Mouse (Mus musculus) right cerebral cortex, adult 2 months (tissue): ENCODE measurements around the gene Sox6.
"Not testable (repeated sequence)": the region's sequence is repeated elsewhere in the genome, so short reads cannot be mapped to it uniquely, and the experiment has no call there.

Experiments used
- DNase-seq, 2 experiments: peaks; one replicate each; pipeline ENCODE4 v3.0.0; 2021 to 2022; ENCODE audit warnings: low spot score in 2 of 2

Sox6 gene

DNA sequence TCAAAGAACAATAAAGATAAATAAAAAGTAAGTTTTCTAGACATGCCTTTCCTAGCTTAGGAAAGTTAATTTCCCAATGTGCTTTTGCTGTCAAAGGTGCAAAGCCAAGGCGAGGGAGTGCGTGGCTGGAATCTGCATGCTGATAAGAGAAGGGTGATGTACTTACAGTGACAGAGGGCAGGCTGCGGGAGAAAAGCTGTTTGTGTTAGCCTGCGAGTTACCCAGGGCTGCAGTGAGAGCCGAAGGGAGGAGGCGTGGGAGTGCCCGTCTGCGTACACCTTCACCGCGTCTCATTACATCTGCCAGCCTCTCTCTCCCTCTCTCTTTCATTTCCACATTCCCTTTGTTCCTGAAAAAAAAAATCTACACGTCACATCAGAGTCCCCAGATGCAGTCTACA lies at the start of gene Sox6:
Gene Sox6 (minus strand): TSS at position 286 of the 400 bp plus-strand sequence.
- no peak for DNase-seq

- DNase-seq: not testable (repeated sequence)
Observed at GRCm38 (mm10) chr7:116084366-116084765, 45.8 kb upstream of the Sox6 start, which contains the start of gene Gm4353. Gm4353 (minus strand) TSS chr7:116084635.

DNA sequence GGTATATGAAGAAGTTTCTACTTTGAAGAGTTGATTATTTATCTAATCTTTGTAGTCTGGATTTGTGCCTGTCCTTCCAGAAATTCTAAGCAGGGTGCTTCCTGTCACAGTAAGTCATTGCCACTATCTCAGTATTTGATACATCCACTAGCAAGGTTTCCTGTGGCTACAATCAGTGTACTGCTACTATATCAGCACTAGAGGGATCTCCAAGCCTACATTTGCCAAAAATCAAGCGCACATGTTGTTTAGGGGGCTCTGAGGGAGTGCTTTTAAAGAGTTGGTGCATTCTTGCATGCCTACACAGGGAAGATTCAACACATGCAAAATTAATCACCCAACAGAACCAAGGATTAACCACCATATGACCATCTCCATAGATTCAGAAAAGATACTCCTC lies 22.1 kb upstream of the Sox6 start:
- DNase-seq: no peak

- no peak for DNase-seq
Observed at GRCm38 (mm10) chr7:116040470-116041019, 1.9 kb upstream of the Sox6 start.

GRCm38 (mm10) chr7:116039538-116040466 lies 1.2 kb upstream of the Sox6 start:
- peak; percentile 92 to 96 for DNase-seq

GRCm38 (mm10) chr7:116039196-116039537 lies 571 bp upstream of the Sox6 start, which contains the start of gene 1110004F10Rik:
1110004F10Rik (plus strand) TSS chr7:116039397.
- no peak for DNase-seq

DNA sequence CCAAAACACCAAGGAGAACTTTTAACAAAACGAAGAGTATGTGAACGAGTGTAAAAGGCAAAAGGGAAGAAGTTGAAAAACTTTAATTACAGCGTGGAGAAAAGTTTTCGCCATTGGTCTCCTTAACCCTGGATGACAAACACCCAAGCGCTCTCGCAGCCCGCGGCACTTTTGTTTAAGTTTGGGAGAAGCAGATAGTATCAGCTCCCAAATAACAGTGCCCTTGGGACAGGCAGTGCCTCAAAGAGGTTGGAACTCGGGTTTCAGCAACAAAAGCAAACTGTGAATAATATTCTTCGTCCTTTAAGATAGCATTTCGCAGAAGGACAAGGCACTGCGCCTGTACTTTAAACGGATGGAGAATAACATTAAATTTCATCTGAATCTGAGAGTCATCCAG lies 572 bp downstream of the Sox6 start:
- DNase-seq: no peak

DNA sequence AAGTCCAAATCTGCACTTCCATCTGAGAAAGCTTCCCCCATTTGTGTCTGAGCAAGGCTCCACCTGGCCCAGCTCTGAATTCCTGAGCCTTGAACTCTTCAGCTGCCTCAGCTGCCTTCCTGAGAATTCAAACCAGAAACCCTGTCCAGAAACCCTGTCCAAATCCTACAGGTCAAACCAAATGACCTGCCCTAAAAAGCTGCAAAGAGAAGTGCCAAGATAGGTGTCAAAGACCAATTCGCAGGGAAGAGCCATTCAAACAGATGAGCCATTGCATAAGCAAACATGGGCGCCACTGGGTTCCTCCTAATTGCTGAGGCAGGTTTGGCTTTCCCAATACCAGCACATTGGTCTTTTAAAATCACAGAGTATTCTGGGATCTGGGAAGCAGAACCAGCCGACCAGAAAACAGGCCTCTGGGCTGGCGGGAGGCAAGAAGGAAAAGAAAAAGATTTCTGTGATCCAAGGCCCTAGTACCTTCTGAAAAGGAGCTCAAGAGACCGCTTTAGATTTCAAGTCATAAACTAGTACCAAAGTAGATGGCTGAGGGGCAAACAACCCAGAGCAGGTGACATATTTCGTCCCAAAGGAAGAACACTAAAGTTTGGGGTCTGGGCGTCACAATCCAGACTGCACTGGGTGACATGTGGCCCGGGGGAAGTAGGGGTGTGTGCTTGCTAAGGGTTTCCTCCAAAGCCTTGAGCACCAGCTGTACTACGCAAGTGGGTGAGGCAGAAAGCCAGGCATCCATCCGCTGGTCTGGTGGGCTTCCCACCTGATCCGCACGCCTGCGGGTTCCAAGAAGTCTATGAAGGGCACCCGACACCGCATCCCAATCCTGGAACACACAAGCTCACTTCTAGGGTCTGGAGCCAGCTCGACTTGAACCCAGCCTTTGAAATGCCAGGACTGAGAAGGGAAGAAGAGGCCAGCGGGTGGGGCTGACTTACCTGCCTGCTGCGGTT lies 1.7 kb downstream of the Sox6 start:
- no peak for DNase-seq

DNA sequence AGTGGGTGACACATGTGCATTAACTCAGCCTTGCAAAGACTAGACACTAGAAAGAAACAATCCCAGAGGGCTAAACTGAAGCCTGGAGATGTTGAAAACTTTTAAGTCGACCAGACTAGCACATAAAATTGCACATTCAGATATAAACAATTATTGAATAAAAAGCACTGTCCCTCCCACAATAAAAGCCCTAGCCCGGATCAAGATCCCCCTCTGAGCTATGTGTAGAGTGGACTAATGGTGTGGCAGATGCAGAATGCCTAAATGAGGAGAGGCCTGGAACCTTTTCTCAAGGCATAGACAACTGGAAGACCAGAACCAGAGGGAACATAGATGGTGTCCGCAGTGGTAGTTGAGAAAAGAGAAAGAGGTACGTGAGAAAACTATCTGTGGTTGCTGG lies 3.1 kb downstream of the Sox6 start:
- no peak for DNase-seq

GRCm38 (mm10) chr7:116034282-116034758 lies 4.3 kb downstream of the Sox6 start:
- no peak for DNase-seq

DNA sequence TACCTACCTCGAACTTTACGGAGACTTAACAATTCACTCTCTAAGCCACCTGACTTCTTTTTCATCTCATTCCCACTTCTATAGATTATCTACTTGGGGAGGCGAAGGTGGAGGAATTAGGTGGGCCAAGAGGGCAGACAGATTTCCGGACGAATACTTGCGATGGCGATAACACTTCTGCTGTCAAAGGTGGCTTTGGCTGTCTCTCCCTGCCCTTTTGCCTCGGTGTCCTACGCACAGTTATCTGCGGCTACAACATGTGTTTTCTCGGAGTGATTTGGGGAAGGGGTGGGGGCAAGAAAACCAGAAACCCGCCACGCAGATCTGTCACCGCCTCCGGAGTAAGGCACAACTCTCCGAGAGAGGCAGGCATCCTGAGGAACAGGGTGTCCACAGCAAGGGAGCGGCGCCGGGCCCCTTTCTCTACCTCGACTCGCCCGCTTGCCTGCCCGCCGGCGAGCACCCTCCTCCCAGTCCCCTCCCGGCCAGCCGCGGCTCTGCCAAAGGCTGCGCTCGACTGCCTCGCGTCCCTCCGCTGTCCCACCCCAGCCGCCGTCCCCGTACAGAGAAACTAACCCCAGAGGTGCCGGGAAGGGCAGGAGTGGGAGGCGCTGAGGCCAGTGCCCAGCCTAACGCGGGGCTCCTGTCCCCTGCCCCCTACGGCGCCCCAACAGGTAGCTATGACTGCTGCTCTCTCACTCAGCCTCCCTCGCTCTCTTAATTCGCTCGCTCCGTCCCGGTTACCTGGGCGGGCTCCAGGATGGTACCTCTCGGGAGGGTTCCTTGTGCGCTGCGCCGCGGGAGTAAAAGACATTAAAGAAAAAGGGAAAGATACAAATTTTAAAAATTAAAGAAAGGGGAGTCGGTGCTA lies 5.0 kb downstream of the Sox6 start:
- peak in 1 of 2 experiments; percentile 32 for DNase-seq

GRCm38 (mm10) chr7:116032596-116033307 lies 5.8 kb downstream of the Sox6 start:
- DNase-seq: peak; percentile 72 to 76

- peak in 1 of 2 experiments; percentile 24 for DNase-seq
Observed at GRCm38 (mm10) chr7:116031718-116032595, 6.6 kb downstream of the Sox6 start.

DNA sequence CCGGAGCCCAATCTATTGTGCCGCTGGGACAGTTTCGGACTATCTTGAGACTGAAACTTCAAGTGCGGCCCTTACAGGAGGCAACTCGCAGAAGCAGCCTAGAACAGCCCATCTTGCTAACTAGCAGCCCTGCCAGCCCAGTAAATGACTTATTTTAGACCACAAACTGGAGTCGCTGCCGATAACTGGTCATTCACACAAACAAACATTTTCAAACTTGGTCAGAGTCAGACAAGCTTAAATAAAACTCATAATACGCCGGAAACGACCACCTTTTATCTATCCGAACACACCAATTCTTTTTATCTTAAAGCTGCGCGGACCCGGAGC lies 7.2 kb downstream of the Sox6 start:
- no peak for DNase-seq

DNA sequence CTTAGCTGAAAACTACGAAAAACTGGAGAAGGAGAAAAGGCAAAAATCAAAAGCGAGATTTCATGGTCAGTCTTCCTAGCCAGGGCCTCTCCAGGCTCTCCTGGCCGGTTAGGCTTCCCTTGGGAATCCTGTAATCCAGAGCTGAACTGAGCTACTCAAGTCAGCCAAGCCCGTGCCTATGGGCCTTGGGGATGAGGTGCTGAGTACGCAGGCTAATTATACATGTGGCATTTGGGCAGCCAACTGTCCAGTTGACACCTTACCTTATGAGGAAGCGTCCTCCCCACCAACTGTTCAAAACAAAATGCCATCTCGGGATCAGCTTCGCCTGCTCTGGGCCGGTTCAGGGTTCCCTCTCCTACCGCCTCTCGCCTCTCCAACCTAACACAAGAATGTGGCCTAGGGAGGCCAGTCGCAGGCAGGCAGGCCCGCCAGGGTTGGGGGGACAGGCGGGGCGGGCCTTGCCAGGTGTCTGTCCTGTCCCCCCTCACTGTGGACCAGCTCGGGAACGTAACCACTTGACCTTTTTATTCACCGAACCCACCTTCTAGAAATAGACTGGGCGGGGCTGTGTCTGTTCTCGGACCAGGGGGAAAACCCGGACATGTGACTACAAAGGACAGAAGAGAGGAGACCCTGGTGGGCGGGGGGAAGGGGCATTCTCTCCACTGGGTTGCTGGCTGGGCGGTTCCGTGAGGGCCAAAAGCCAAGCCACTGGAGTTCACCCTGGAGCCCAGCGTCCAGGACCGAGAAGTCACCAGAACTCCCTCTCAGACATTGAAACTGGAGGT lies 7.8 kb downstream of the Sox6 start:
- no peak for DNase-seq

DNA sequence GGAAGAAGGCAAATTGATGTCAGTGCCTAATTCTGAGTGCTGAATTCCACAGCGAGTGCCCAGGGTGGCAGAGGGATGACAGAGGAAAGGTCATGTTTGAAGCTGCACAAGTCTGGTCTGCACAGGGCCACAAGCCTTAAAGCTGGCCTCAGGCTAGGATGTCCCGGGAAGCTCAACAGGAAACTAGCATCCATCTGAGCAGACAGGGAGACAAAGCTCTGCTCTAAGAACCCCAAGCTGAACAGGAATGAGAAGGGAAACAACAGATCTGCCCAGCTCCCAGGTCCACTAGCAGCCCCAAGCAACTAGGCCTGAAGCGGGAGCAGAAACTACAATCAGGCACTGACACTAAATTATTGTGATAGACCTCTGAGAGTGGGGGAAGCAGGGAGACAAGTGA lies 8.6 kb downstream of the Sox6 start:
- no peak for DNase-seq

- no peak for DNase-seq
Observed at GRCm38 (mm10) chr7:116002726-116003125, 35.9 kb downstream of the Sox6 start.

- DNase-seq: no peak
Observed at GRCm38 (mm10) chr7:115988109-115988779, 50.4 kb downstream of the Sox6 start.
